Mouse (Mus musculus): ENCODE measurements around the gene Dcp1b.

- TF ChIP-seq CTCF (IDR thresholded peaks at IDR 0.05; ENCODE audit: extremely low read depth, insufficient read length, insufficient replicate concordance, low read depth, low read length) (no peak), POLR2A (IDR thresholded peaks at IDR 0.05; ENCODE audit: low read depth, low read length) (no peak)
Measured at GRCm38 (mm10) chr6:119186658-119187057, 11.6 kb downstream of the Dcp1b start.
